Mouse (Mus musculus): ENCODE data around the gene Il1rl2. TPM values are rescaled to one million over a fixed set of nuclear protein-coding genes. Genes with fewer than 3 reads are reported as not detected.

The Il1rl2 gene
- total RNA-seq, 2 experiments from 2014 or later, result 0.55 to 0.87 TPM

DNA sequence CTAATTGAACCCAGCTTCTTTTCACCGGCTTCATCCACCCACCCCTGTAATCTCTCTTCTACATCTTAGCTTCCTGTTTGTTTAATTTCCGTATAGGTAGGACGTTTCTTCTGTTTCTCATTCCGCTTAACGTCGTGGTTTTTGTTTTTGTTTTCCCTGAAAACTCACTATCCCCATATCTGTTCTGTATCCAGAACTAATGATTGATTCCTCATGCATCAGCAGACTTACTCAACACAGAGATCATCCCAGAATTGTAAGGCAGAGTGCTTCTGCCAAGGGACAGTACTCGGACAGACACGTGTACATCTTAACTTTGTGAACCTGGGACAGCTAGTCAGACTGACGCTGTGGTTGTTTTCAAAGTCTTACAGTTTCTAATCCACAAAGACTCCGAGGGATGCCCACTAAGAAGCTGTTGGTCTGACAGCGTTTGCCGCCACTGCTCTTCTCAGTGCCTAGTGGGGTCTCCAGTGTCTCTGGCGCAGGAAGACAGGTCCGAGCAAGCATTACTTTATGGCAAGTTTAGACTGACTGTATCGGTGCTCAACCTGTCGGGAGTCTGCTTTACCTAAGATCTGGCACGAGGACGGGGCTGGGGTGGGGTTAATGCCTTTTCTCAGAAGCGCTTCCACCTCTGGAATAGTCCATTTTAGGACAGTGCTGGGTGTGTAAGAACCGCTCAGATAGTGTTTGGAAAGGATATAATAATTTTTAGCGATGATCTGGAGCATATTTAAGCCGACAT is 719 bp downstream of the Il1rl2 start:
- peak in 1 of 2 experiments; percentile 33 for DNase-seq

DNA sequence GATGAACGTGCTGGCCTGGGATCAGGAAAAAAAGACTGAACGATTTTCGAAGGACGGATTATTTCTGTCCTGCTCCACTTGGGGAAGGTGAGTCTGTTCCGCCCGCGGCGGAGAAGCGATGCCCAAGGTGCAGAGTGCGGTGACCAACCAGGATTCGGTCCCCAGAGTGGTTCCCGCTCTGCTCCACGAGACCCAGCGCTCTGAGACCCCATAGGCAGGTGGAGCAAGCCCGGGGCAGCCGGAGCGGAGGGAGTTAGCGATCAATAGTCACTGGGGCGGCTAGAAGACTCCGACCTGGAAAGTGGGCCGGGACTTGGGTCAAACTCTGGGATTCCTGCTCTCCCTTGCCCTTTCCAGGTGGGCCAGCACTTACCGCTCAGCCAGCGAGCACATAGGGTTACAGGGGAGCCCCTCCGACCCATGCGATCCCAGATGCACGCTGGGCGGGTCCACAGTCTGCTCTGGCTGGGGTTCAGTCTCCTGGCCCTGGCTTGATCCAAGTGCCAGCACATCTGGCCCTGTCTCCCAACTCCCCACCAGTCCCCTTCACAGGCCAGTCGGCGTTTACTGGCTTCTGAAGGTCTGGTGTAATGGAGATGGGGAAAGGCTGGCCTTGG is 1.4 kb downstream of the Il1rl2 start:
- no peak for DNase-seq

DNA sequence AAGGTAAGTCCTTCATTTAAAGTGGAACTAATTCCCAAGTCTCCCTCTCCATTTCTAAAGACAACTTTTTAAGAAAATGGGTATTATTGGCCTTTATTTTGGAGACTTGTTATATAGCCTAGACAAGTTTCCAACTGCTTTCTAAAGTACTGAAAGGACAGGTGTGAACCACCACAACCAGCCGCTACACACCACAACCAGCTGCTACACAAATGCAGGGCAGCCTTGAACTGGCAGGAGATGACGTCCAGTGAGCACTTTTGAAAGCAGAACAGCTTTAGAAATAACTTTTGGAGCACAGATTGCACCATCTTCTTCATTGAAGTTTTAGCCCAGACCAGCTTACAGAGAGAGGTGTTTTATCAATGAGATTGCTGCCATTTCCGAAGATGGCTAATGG is 3.2 kb downstream of the Il1rl2 start:
- DNase-seq, result no peak

DNA sequence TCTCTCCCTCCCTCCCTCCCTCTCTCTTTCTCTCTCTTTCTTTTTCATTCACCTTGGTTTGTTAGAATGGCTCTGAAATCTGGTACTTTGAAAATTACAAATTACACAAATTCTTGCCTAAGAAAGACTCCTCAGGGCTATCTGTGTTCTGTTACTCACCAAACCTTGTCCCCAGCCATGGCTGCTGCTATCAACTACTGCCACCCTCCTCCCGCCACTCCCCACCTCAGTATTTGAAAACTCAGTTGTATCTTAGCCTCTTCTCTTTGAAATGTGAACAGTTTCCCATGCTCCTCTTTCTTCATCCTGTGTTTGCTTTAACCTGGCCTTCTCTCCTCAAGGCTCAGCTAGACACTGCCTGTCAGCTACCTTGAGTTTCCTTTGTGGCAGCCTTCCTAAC is 5.1 kb downstream of the Il1rl2 start:
- no peak for DNase-seq

DNA sequence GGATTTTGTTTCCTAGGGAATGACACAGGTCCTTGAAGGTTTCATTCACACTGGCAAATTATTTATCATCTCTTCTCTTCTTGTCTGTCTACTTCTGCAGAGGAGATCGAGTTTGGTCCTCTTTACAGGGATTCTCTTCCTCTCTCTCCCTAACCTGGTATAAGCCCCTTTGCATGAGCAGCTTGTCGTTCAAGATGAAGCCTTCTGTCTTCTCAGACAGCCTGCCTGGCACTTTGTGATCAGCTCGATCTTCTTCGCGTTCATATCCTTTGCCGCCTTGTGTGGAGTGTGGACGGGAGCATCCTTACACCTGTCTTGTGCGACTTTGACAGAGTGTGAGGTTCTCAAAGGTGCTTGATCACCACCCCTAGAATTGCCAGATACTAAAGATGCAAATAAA is 5.8 kb downstream of the Il1rl2 start:
- no peak for DNase-seq

DNA sequence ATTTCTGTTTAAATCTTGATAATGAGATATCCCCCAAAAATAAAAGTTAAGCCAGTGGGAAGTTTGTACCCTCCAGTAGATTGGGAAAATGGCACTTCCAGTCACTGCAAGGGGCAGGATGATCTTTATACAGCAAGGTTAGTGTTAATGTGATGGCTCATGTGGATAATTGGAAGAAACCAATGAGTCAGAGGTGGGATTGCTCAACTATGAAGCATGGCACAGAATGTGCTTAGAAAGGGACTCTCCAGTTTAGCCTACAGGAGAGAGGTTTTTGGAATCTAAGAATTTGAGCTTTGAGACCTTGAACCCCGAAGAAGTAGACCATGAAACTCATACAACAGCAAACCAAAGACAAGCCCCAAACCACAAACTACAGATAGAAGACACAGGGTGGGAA is 14.9 kb downstream of the Il1rl2 start:
- no peak for DNase-seq

DNA sequence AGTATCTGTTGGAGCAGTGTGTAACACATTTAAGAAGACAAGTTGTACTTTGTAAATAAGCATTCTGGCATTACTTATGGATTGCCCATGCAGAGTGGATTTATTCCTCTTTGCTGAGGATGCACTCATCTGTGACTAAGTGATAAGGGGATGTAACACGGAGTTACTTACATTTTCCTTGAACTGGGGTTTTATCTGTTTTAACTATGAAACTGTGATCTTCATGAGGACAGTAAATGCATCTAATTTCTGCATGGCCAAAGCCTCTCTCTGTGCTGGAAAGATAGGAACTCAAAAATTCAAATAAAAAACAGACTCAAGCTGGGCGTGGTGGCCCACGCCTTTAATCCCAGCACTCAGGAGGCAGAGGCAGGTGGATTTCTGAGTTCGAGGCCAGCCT is 15.7 kb downstream of the Il1rl2 start:
- DNase-seq, result no peak

DNA sequence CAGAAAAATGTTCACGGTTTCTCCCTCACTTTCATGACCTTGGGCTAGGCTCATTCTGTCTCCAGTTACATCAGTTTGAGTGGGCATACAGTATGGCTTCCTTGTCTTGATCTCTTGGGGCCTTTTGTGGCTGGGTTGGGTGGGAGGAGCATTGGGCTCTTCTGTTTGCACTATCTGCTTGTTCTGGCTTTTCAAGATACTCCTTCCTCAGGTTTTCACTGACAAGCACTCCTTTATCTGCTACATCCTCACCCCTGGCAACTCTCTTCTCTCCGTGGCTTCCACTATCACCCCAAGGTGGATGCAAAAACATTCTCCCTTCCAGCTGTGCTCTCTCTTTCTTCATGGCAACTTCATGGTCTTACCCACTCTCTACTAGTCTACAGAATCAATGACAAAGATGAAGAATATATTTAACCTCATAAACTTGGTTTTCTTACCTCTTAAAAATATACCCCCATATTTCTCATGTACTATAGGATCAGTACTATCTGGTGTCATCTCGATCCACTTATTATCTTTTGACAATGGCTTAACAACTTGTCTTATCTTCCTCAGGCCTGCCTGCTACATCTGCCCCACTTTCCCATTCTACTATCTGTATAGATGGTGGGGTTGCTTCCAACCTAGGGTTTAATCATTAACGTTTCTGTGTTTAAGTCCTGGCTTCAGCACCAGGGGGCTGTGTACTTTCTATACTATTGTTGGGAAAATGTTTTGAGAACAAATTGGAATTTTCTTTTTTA is 27.9 kb downstream of the Il1rl2 start:
- DNase-seq, result no peak

DNA sequence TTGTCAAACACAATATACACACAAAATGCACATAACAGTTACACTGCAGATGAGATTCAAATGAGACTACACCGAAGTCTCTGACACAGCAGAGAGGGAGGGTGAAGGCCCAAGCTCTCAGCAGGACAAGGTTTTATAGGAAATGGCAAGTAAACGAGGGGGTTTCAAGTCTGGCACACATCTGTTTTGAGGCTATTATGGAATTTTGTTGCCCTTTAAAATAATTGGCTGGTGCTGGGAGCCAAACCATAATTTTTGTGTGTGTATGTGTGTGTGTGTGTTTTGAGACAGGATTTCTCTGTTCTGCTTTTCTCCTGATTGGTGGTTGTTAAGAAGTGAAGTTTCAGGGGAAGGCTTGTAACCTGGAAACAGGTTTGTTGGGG is 28.5 kb downstream of the Il1rl2 start:
- no peak for DNase-seq

DNA sequence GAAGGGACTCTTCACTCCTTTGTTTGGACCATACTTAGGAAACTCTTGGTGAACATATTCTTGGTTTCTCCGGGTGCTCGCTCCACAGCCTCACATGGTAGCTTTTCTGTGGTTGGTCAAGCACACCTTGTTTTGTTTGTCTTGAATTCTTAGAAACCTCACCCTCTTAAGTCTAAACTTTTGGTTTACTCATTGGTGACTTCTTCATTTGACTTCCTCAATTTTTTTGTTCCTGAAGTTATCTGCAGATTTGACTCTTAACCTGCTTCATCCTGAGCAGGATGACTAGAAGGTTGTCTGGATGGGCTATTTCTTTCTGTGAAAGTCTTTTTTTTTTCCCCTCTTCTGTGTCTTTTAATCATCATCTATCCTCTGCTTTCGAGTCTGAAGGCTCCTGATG is 30.3 kb downstream of the Il1rl2 start:
- no peak for DNase-seq

DNA sequence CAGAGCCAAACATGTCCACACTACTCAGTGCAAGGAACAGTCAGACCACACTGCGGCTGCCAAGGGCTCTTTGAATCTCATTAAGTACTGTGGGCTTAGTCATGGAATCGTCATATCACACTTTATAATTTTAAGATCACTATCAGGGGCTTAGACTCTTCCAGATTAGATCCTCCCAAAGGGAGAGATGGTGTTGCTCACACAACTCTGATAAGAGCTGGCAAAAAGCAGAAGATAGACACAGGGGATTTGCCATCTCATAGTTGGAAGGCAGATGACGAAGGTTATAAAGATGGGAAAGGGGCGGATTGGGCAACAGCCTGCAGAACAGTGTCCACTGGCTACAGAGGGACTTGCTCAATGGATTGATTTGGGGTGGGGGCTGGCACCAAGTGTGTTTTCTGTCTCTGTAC is 31.0 kb downstream of the Il1rl2 start:
- DNase-seq, result peak in 1 of 2 experiments; percentile 14

DNA sequence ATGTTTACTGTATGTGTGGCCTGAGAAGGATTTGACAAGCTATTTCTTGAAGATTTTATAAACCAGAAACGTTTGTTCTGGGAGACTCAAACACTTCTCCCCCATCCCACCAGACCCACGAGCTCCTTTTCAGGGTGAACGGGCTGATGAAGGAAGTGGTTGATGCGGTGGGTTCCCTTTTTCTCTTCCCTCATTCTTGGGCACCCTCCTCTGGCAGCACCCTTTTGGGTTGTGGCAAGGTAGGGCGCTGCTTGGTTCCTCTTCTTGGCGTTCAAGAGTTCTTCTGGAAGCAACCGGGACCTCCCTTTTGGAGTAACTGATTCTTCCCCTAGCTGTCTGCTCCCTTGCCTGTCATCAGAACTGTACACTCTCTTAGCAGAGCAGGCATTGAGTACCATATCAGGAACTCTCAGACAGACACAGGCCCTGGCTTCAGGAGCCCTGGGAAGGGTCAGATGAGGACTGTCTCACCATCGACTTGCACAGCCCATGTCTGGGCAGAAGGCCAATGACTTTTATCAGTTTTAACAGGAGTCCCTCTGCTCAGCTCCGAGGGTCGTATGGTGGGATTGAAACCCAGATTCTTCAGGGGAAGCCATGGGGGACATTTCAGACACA is 31.6 kb downstream of the Il1rl2 start:
- peak in 1 of 2 experiments; percentile 33 for DNase-seq

DNA sequence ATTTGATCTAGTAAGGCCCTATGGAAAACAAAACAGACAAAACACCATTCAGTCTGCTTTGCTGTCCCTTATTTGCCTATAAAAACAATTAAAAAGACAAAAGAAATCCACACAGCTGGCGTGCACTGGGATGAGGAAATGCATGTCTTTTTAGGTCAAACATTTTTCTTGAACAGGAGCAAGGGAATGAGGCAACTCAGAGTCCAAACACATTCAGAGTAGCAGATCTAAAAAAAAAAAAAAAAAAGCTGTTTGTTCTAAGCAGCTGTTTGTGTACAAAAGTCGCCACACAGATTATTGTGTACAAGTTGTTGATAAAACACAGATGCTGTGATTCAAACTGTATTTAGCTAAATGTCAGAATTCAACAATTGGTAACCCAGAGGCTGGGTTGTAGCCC is 33.5 kb downstream of the Il1rl2 start:
- DNase-seq, result peak in 1 of 2 experiments; percentile 28

DNA sequence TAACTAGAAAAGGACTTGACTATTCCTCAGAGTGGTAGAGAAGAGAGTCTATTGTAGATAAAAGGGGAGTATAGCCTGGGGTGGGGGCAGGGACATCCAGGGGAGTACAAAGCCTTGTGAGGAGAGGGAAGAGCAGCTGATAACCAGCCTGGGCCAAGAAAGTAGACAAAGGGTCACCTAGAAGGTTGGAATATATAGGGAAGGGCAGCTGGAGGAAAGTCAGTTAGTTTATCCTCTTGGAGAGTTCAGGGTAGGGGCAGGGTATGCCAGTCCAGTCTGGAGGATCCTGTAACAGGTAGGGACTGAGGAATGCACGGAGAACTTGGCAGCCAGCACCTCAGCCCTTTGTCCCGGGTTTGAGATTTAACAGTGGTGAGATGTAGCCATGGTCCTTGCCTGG is 33.9 kb downstream of the Il1rl2 start:
- no peak for DNase-seq

DNA sequence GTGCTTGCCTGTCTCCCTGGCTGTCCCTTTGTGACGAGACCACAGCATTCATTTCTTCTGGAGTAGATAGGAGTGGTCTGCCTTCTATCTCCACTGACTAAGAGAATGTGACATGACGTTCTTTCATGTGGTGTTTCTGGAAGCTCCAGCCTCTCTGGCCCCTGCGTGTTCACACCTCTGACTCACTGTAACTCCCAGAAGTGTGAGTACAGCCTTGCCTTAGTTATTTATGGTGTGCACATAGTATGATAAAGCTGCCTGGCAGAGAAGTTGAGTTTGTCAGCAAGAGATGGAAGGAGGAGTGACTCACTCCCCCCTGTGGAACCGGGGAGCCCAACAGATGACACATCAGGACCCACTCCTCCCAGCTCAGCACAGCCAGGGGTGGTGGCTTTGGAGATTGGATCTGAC is 34.4 kb downstream of the Il1rl2 start:
- DNase-seq, result peak in 1 of 2 experiments; percentile 49

DNA sequence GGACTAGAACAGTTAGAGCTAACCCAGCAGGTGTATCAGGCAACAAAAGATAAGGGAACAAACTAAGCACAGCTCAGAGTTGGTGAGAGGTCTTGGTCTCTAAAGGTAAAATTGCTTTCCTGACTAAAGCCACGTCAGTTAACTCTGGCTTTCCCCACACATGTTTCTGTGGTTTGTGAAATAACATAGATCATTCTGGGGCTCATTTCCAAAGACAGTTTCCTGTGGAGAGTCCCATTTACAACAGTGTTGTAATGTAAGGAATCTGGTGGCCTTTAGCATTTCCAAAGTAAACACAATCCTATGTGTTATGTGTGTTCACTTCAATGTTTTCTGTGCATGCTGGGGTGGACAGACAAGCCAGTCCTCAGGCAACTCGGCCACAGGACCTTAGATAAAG is 35.3 kb downstream of the Il1rl2 start:
- DNase-seq, result no peak

DNA sequence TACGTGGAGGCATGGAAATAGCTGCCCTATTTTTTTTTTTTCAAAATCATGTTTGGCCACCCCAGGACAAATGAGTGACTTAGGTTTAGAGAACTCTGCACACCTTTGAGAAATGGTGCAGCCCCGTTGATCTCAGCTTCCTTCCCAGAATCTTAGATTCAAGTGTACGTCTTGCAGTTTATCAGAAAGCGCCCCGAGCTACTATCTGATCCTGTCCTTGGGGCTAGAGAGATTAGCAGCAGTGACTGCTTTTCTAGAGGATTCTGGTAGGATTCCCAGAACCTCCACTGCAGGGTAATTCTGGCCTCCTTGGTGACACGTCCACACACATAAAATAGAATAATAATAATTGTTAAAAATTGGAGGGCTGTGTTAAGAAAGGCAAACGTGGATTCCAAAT is 36.6 kb downstream of the Il1rl2 start:
- DNase-seq, result no peak

DNA sequence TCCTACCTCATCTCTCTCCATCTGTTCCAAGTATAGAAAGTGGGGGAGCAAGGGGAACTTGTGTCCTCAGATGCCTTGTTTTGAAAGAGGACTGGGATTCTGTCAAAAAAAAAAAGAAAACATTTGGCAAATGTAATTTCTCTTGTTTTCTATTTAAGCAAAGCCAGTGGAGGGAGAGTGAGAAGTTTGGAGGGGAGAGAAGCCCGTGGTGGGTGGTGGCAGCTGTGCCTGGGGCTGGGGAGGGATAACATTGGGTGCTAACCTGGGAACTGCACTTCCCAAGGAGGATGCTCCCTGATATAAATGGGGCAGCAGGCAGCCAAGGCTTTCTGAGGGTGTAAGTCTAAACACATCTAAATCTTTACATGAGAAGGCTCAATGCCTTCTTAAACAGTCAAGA is 37.2 kb downstream of the Il1rl2 start:
- no peak for DNase-seq

DNA sequence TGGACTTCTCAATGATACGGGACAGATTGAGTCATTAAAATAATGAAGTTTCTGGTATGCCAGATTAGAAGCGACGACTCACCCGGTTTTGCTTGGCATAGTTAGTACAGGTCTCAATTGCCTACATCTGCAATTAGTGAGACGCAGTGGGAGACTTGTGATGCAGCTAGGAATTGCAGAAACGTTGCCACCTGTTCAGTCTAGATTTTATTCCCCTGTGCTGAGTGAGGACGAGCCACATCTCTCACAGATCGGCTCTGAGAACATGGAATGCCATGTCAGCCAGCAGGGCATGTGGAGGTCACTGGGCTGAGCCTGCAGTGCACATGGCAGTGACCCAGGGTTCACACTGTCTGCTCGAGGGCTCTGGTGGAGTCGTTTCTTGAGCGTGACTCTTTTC is 38.4 kb downstream of the Il1rl2 start:
- DNase-seq, result no peak

DNA sequence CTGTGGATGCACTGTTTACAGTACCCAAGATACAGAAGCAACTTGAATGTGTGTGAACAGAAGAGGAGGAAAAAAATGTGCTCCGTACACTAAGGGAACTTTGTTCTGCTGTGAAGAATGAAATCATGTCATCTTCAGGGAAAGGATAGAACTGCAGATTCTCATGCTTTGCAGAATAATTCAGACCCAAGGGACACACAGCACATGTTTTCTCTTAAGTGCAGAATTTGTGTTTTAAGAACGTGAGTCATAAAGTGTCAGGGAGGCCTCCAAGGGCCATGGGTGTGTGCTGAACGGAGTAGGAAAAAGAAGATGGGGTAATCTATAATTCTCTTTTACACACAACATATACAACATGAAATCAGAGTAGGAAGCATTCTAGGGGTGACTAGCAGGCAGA is 48.5 kb downstream of the Il1rl2 start:
- DNase-seq, result peak in 1 of 2 experiments; percentile 34

DNA sequence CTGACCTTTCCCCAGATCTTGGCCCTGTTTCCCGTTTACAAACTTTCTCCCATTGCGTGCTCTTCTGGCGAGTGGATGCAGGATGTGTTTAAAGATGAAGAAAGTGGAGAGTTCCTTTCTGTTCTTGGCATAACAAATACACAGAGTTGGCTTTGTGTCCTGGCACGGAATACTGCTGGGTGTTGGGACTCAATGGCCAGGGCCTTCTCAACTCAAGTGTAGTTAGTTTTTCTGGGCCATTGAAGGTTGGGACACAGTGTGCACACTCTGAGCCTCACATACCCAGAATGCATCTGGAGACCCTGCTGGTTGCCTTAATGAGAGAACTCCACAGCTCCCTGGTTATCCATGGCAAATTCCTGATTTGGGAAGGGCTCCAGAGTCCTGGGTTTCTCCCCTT is 50.7 kb downstream of the Il1rl2 start:
- DNase-seq, result peak; percentile 71 to 78

DNA sequence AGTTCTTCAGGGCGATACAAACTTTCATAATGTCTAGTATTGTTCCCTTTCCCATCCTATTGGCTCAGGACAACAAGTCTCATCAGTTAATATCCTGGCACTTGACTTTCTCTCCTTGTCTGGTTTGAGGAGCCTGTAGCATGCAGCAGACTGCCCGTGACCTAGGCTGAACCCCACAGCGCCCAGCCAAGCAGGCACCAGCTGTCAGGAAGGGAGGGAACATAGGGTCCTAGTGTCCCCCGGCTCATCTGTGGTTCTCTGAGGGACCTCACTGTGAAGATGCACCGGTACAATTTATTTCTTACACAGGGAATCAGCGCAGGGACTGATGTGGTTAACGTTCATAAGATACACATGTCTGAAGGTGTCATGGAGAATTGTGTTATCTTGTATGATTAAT is 52.3 kb downstream of the Il1rl2 start:
- DNase-seq, result no peak

DNA sequence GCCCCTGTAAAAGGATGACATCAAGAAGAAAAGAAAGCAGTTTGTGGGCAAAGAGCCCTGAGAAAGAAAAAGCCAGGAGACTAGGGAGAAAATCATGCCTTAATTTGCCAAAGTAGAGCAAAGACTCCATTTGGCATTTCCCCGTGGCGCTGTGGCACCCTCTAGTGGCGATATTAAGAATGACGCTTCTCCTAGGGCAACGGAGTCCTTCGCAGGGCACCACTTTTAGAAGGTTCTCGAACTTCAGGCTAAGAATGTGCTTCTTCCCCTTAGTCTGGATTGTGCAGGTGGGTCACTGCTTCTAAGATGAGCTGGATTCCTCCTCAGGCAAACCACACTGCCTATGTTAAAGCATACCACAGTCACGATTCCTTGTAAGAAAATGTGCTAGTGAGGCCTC is 54.4 kb downstream of the Il1rl2 start:
- peak; percentile 48 to 85 for DNase-seq

Measured in heart, adult 18-20 months (tissue).